Mouse (Mus musculus) cerebellum, postnatal 14 days (tissue): ENCODE data around the gene Olfr1274-ps.
"Not testable (repeated sequence)": the region's sequence is repeated elsewhere in the genome, so short reads cannot be mapped to it uniquely, and the experiment has no call there.

ENCODE experiments used
- DNase-seq, 2 experiments: peaks; one replicate each; pipeline ENCODE4 v3.0.0; 2021; ENCODE audit warnings: mixed read lengths in 2 of 2

Olfr1274-ps gene

DNA sequence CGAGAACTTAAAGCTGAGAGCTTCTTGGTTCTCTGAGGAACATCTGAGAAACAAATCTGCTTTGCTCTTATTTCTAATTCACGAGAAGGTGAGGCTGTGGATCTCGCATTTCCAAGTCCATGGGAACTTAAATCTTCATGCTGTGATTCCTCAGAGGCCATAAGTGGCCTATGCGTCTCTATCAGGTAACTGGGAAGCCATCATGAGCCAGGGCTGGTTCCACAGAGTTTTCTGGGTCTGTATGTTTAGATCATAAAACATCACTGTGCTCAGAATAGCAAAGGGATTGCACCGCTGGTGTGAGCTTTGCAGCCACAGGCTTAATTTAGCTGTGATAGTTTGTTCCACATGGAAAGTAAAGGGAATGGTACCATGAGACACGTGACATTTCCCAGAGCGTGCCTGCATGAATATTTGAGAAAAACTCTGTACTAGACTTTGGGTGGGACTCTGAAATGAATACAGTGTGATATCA is at the start of gene Olfr1274-ps:
TSS of gene Olfr1274-ps (plus strand) at position 51 of the 475 bp plus-strand sequence.
- not testable (repeated sequence) for DNase-seq

DNA sequence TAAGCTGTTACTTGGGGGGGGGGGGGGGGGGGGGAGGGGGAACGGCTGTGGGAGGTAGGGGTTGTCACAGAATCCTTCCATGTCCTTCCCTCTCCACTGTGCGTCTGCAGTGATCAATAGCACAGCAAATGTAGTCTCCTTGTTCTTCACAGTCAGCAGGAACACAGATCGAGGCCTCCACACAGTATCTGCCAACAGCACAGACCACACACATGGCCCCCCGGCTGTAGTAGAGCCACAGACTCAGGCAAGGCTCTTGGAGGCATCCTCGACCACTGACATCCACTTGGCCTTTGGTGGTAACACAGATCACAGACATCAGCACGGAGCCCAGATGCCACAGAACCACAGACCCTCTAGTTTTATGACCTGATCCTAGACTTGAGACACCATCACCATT is 47.4 kb upstream of the Olfr1274-ps start:
- not testable (repeated sequence) for DNase-seq

DNA sequence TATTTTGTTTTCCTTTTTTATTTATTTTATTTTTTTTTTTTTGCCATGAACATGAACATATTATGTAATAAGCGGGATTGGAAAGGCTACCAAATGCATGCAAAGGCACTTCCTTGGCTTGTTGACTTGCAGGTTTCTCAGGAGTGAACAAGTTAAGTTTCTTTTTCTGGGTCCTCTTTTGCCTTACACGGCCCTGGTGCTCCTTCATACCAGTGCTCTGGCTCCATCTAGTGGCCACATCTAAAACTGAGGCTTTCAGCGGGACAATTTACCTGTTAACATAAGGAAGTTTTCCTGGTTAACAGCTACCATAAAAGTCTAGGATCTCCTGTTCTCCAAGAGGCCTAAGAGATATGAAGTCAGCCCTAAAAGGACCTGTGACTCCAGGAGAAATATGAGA is 46.9 kb upstream of the Olfr1274-ps start:
- DNase-seq, result not testable (repeated sequence)

DNA sequence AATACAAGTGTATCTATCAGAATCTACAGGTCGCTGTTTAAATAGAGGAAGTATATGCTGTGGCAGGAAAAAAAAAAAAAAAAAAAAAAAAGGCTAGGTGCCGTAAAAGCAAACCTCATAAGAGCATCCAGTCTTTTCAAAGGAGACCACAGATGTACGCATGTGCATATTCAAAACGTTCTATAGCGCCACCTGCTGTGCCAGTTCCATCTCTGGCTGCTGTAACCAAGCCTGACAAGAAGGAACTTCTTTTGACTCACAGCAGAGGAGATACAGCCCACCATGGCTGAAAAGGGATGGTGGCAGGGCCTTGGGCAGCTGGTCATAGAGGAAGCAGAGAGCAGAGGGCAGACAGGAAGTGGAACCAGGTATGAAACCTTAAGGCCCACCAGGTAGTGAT is 39.3 kb upstream of the Olfr1274-ps start:
- DNase-seq, result not testable (repeated sequence)

DNA sequence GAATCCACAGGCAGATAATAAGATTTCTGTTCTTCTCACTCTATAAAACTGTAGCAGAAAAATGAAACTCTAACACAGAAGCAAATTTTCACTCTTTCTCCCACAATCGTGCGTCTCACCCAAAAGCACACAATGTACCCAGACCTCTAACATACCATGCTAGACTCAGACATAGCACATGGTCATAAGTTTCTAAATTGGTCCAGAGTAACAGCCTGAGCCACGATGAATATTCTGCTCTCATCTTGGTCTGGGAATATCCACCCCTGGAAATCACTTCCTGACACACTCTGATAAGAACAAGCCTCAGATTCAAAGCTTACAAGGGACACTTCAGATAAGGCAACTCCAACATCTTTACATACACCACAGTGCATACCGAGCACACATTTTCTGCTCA is 38.3 kb upstream of the Olfr1274-ps start:
- DNase-seq, result not testable (repeated sequence)

DNA sequence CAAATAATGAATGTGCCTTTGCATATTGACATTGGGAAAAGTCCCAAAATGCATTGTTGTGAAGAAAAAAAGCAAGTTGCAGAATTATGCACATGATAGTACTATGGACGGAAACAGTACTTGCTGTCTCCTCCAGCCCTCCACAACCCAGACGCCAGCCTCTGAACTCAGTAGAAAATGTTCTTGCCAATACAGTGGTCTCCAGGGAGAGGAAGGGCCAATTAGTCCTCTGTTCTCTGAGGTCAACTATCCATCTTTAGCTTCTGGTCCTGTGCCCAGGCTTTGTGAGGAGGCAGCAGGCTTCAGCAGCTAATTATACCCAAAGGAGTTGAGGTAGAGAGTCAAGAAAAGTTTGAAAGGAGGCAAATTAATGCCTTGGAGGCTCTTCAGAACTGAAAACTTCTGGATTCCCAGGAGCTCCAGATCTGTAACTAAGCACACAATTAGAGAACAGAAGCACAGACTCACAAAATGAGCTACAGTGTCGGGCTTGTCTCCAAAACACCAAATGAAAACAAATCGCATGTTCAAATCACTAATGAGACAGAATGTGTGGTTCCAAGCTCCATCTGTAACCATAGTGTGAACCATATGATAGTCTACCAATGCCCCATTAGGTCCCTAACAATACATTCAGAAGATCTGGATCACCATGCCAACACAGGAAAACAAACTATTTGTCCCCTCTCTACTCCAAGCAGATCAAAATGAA is 15.8 kb downstream of the Olfr1274-ps start:
- not testable (repeated sequence) for DNase-seq

DNA sequence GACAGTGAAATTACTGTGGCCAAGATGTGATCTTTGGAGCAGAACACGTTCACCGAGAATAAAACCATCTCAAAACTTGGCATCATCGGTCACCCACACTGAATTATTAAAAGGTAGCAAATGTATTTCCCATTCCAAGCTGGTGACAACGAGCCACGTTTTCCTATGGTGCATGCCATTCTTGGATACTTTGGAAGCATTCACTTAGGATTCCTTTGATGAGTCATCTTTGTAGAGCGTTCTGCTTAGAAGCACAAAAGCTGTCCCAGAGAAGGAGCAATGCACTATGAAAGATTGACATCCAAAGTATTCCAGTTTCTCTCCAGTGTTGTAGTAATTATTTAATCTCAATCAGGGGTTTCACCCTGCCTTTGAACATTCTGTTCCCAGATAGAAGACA is 23.8 kb downstream of the Olfr1274-ps start:
- not testable (repeated sequence) for DNase-seq

DNA sequence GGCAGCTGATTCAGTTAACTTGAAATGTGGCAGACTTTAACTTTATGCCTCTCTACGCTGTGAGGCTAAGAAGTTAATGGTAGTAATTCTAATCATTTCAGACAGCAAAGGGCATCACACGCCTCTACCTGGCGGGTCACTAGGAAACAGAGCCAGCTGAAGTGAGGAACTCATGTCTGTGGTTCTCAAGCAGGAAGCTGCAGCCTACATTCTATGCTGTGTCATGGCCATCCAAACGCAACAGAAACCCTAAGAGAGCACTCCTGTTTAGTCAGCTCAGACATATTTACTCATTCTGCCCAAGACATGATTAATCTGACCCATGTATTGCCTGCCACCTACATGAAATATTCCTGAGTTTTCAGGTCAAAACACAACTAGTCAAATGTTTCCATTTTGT is 26.5 kb downstream of the Olfr1274-ps start:
- not testable (repeated sequence) for DNase-seq

DNA sequence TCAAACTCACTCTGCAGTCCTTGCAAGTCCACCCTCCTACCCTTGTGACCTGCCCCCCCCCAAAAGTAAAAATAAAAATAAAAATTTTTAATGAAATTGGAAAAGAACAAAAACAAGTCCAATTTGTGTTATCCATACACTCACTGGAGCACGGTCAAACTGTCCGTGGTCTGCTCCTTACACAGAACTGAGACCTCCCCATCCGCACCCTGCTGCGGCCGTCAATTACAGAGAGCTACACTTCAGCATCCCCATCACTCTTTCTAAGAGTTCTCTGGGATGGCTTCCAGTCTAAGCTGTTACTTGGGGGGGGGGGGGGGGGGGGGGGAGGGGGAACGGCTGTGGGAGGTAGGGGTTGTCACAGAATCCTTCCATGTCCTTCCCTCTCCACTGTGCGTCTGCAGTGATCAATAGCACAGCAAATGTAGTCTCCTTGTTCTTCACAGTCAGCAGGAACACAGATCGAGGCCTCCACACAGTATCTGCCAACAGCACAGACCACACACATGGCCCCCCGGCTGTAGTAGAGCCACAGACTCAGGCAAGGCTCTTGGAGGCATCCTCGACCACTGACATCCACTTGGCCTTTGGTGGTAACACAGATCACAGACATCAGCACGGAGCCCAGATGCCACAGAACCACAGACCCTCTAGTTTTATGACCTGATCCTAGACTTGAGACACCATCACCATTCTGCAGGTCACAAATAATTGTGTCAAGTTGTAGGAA is 30.7 kb downstream of the Olfr1274-ps start:
- not testable (repeated sequence) for DNase-seq

DNA sequence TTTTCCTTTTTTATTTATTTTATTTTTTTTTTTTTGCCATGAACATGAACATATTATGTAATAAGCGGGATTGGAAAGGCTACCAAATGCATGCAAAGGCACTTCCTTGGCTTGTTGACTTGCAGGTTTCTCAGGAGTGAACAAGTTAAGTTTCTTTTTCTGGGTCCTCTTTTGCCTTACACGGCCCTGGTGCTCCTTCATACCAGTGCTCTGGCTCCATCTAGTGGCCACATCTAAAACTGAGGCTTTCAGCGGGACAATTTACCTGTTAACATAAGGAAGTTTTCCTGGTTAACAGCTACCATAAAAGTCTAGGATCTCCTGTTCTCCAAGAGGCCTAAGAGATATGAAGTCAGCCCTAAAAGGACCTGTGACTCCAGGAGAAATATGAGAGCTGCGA is 31.3 kb downstream of the Olfr1274-ps start:
- DNase-seq, result not testable (repeated sequence)

DNA sequence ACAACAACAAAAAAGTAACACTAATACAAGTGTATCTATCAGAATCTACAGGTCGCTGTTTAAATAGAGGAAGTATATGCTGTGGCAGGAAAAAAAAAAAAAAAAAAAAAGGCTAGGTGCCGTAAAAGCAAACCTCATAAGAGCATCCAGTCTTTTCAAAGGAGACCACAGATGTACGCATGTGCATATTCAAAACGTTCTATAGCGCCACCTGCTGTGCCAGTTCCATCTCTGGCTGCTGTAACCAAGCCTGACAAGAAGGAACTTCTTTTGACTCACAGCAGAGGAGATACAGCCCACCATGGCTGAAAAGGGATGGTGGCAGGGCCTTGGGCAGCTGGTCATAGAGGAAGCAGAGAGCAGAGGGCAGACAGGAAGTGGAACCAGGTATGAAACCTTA is 39.0 kb downstream of the Olfr1274-ps start:
- not testable (repeated sequence) for DNase-seq

DNA sequence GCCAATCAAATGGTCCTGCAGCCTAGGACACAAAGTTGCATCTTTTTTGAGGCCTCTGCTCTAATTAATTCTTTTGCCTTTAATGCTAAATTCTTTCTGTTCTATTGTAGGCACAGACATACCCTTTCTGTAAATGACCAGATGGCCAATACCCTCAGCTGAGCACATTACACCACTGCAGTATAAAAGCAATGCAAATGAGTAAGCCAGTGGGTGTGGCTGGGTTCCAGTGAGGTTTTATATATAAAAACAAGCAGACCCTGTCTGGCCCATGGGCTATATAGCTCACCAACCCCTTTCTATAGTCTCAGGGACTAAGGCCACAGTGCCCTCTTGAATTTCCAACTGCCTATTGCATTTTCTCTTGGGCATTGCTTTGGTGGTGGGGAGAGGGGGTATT is 41.7 kb downstream of the Olfr1274-ps start:
- not testable (repeated sequence) for DNase-seq

DNA sequence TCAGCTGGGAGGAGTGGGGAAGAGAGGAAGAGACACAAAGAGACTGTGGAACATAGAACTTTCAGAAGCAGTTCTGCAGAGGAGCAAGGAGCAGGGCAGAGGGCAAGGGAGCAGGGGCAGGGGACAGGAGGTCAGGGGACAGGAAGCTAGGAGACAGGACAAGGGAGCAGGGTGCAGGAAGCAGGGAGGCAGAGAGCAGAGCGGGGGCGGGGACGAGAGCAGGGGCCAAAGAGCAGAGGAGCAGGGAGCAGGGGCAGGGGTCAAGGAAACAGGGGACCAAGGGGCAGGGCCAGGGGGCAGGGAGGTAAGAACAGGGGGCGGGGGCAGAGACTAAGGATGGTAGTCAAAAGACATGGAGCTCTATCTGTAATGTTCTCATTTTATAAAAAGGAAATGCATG is 43.3 kb downstream of the Olfr1274-ps start:
- DNase-seq, result not testable (repeated sequence)

DNA sequence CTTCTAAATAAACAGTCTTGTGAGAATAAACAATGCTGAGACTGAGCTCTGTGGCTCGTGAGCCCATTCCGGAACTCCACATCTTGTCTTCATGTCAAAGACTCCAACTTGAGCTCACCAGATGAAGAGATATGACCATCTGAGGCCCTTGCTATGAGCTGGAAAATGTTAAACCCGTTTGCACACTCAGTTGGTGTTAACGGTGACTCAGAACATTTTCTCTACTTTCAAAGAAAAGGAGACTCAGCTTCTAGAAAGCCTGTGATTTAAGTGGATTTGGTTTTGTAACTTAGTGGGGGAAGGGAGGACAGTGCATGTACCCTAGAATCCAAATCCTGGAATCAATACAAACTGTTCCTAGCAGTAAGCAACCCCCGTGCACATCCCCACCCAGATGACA is 45.3 kb downstream of the Olfr1274-ps start:
- no peak for DNase-seq

DNA sequence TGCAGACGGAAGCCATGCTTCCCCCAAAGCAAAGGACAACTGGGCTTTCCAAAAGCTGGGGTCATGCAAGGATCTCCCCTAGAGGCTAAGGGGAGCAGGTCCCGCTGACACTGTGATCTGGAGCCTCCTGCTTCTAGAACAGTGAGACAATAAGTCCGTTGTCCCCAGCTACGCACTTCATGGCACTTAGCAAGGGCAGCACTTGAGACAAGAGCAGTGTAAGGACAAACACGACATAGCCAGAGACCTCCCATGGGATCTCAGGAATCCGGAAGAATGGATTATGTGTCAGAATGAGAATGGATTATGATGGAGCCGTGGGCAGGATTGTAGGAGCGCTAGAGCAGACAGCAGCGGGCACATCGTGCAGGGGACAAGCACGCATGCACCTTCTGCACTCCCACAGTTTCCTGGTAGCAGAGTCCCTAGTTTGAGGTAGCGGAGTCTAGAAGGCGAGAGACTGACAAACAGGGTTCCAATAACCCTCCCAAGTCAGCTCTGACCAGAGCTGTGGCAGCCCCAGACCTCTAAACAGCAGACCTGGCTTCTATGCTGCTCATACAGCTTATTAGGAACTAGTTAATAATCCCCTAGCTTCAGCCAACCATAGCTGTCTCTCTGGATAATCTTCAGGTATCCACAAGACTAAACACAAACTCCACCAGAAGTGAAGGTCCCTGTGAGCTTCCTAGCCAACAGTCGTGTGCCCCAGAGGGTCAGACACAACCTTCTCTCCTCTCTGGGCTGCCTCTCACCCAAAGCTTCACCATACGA is 50.7 kb downstream of the Olfr1274-ps start:
- DNase-seq, result no peak

DNA sequence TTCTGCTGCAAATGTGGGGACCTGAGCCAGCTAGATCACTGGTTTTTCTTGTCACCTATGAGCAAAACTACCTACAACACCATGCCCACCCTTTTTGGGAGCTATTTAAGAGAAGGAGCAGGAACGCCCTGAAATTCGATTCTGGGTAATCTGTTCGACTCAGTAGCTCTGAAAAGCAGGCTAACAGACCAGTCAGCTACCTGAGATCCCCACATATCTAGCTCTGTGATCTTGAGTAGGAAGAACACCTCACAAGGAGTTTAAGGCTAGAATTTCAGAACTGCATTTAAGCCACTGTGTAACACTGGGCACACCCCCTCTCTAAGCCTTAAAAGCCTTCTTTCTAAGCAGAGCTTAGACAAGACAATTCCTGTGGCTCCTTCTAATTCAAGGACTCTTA is 53.9 kb downstream of the Olfr1274-ps start:
- no peak for DNase-seq
